Mouse (Mus musculus) cerebellum, adult 11 months (tissue): ENCODE measurements around the gene Hnf4a.
"Not testable (repeated sequence)": the region's sequence is repeated elsewhere in the genome, so short reads cannot be mapped to it uniquely, and the experiment has no call there.

Experiments
- DNase-seq: peaks from one replicate; pipeline ENCODE4 v3.0.0; 2022

Hnf4a gene

GRCm38 (mm10) chr2:163506300-163507004, at the start of gene Hnf4a:
Gene Hnf4a (plus strand): TSS chr2:163506808.
- DNase-seq, result no peak

GRCm38 (mm10) chr2:163458539-163459265, 47.9 kb upstream of the Hnf4a start:
- peak; percentile 50 for DNase-seq

DNA sequence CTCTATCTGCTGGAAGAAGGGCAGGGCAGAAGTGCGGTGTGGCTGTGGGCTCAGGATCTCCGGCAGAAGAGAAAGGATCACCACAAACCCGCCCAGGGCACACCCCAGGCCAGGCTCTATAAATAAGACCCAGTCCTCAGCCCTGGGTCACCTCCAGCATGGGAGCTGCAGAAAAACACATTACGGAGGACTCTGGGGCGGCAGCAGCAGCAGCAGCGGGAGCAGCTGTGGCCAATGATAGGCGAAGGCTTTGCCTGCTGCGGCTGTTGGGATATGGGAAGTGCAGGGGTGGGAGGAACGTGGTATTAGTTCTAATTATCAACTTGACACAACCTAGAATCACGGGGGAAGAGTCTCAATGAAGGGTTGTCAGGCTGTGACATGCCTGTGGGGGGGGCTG, 47.2 kb upstream of the Hnf4a start:
- peak; percentile 11 for DNase-seq

DNA sequence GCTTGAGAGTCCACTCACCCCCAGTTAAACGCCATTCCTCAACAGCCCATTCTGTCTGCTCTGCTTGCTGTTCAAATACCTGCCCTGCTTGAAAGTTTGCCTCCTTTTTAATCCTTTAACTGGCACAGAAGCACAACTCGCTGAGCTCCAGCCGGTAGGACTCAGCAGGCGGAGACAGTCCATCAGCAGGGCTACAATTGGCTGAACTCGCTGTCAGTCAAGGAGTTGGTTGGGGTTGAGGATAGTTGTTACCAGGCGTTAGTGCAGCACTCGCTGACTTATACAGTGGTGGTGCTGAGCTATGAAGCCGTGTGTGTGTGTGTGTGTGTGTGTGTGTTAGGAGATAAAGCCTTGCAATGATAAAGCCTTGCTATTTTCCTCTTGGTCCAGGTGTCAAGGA, 46.0 kb upstream of the Hnf4a start:
- no peak for DNase-seq

DNA sequence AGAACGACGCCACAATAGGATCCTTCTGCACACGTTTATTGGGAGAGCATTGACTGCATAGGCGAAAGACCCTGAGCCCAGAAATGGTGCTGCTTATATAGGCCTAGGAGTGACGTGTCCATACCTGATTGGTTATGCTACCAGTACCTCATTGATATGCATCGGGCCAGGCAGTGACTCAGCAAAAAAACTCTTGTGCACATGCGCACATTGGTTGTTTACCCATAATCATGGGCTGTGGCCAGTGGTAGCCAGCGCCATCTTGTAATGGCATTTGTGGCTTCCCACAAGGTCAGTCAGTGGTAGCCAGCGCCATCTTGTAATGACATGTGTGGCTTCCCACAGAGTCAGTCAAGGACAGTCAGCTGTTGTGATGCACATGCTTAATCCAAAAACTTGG, 45.3 kb upstream of the Hnf4a start:
- DNase-seq, result not testable (repeated sequence)

- no peak for DNase-seq
Measured at GRCm38 (mm10) chr2:163462386-163462785, 44.2 kb upstream of the Hnf4a start.

DNA sequence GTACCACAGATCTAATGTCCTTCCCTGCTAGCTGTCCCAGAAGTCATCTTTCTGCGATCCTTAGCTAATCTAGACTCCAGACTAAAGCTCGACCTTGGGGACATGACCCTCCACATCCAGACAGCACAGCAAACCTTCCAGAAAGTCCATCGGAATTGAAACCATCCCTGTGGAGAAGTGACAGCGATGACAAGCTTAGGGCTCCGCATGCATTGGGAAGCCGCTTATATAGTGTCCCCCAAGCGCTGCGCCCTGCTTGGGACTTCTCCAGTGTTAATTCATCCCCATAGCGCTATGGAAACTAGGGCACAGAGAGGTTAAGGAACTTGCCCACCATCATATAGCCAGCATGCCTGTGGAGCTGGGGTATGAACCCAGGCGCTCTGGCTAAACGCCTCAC, 43.8 kb upstream of the Hnf4a start:
- no peak for DNase-seq

DNA sequence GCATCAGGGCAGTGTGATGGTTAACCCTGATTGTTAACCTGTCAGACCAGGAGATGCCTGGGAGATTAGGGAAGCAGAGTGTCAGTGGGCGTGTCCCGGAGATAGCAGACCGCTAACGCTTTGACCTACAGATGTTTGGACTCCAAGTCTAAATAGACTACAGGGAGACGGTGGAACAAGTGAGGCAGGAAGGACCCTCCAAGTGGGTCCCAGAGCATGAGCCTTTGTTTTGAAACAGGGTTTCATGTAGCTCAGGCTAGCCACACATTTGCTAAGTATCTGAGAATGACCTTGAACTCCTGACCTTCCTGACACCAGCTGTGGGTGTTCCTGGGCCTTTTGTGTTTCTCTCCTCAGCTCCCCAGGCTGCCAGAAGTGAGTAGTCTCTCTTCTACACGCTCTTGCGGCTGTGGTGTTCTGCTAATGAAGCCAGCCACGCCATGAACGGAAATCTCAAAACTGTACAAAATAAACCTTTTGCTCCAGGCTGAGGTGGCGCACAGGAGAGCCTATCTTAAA, 43.3 kb upstream of the Hnf4a start:
- DNase-seq, result no peak

GRCm38 (mm10) chr2:163463998-163464397, 42.6 kb upstream of the Hnf4a start:
- DNase-seq, result no peak

DNA sequence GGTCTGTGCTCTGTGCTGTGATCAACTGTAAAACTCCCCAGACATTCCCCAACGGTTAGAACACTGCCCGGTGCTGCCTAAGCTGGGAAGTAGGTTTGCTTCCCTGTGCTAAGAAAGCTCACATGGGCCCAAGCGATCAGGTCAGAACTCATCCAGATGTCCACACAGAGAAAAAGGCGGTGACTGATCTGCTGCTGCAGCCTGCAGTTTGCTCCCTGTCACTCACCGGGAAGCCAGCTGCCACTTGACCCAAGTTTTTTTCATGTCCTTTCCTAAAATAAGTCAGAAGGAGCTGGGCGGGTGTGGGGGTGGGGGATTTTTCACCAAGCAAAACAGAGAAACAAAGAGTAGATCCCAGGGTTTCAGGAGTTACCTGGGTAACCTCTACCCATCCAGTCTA, 42.0 kb upstream of the Hnf4a start:
- DNase-seq, result no peak

- no peak for DNase-seq
Measured at GRCm38 (mm10) chr2:163466771-163467170, 39.8 kb upstream of the Hnf4a start.

DNA sequence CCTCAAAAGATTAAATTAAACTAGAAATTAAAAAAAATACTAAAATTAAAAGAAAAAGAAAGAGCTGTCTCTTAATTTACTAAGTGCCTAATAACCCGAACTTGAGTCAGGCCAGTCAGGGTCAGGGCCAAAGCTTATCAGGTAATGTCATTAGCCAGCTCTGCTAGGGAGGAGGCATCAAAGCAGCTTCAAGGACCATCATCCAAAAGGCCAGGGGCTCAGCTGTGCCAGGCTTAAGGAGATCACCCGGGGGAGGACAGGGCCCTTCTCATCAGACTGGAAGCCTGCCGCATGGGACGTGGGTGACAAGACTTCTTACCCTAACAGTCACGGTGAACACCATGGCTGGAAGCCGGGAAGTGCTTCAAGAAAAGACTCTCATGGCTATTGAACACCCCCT, 39.0 kb upstream of the Hnf4a start:
- DNase-seq, result no peak

DNA sequence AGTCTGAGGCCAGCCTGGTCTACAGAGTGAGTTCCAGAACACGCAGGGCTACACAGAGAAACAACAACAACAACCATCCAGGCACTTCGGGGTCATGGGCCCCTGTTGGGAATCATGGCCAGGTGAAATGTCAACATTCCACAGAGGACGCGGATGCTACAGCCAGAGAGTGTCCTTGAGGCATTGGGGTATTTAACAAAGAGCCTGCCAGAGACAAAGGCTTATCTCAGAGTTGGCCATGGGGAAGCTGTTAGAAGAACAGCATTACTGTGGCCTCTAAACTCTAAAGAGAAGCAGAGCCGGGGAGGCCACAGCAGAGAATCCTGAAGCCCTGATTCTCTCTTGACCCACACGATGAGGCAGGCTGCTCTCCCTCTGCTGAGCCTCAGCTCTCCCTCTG, 37.7 kb upstream of the Hnf4a start:
- no peak for DNase-seq

DNA sequence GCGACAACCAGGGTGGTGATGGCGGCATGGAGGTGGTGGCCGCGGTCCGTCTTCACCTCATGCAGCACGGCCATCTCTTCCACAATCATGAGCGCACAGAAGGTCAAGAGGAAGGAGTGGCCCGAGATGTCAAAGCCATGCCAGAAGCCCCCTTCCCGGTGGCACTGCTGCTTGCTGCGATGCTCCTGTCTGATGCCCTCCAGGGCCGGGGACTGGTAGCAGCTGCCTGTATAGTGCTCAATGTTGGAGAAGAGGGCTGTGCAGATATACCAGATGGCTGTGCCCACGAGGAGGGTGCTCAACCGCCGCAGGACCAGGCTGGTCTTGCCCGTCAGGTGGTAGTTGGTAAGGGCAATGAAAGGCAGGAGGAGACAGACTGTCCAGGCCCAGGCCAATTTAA, 36.9 kb upstream of the Hnf4a start:
- DNase-seq, result no peak

- no peak for DNase-seq
Measured at GRCm38 (mm10) chr2:163471136-163471535, 35.5 kb upstream of the Hnf4a start.

DNA sequence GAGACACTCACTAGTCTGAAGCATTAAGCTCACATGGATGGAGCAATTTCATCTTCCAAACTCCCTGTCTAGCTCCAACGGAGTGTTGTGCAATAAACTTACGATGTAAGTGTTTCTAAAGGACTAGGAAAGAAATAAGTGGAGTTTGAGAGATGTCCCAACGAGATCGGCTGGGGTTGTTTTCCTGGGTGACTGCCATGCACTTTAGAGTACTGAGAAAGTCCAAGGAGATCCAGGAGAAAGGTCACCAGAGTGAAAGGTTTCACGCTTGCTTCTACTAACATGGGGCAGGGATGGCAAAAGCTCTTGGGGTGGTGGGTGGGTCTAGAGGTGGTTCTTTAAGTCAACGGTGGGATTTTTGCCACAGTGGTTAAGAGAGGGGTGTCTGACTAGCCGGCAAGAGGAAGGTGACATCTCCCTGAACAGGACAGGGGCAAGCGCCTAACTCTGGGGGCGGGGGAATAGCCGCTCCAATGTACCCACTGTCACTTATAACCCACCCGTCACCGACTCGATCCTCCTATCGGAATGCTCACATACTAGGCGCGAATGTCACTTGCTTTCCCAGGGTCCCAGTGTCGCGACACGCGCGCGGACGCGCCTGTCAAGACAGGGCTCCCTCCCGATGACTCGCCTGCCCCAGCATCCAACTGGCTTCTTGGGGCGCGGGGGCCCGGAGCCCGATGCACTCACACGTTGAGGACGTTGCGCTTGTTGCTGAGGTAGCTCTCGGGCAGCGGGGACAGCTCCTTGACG, 34.7 kb upstream of the Hnf4a start:
- no peak for DNase-seq

DNA sequence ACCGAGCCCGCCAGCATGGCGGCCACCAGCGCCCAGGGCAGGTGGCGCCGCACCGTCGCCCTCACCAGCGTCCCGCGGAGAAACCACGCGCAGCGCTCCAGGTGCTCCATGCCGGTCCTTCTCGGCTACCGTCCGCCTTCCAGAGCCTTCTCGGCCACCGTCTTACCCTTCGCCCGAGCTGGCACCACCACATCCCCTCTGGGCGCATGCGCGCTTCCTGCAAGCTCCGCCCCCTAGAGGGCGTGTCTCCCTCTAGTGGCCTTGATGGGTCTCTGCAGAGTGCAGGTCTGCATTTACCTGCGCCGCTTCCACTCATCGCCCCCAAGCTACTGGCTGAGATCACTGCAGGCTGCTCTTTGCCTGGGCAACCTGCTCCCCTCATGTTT, 34.1 kb upstream of the Hnf4a start, which contains the start of gene Fitm2:
TSS of gene Fitm2 (minus strand) at position 164 of the 386 bp plus-strand sequence.
- DNase-seq, result peak; percentile 96

- no peak for DNase-seq
Measured at GRCm38 (mm10) chr2:163480191-163480825, 26.3 kb upstream of the Hnf4a start.

DNA sequence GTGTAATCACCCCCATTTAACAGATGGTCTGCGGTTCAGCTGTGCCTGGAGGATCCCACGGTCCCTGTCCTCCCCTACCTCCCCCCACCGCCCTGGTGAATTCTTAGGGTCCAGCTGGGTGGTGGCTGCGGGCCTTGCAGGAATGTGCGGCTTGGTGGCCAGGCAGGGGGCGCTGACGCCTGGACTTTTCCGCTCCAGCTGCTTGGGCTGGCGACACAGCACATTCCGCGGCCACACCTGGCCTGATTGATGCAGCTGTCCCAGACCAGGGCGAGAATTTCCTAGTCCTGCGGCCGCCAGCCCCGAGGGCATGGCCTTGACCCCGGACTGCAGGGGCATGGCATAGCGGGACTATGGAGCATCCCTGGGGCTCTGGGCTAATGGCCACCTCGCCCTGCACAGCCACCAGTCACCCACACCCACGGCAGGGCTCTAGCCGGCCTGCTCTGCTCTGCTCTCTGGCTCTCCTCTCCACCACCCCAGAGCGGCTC, 25.0 kb upstream of the Hnf4a start:
- DNase-seq, result no peak

DNA sequence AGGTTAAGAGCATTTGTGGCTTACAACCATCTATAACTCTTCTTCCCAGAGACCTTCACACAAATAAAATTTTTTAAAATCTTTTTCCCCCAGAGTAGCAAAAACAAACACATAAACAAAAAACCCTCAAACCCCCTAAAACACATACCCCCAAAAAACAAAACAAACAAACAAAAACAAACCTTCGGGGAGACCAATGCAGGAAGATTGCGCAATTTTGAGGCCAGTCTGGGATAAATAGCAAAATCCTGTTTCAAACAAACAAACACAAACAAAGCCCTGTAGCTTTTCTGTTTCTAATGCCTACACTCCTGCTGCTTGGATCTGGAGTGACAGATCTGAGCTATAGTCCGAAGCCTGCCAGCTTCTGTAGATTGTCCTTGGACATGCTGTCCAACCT, 19.2 kb upstream of the Hnf4a start:
- no peak for DNase-seq

- DNase-seq, result no peak
Measured at GRCm38 (mm10) chr2:163489725-163490291, 16.8 kb upstream of the Hnf4a start.

DNA sequence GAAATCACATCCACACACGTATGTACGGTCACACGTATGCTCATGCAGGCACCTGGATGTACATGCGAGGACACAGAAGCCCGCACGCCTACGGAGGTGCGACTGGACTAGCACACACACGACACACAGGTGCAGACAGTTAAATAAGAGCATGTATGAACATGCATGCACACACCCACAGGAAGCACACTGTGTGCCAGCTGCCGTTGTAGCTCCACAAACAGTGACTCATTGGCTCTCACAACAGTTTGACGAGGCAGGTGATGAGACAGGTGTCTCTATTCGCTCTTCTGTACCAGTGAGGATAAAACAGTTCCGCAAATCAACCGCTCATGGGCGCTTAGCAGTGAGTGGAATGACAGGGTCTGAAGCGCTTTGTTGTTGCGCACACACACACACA, 16.0 kb upstream of the Hnf4a start:
- DNase-seq, result no peak

DNA sequence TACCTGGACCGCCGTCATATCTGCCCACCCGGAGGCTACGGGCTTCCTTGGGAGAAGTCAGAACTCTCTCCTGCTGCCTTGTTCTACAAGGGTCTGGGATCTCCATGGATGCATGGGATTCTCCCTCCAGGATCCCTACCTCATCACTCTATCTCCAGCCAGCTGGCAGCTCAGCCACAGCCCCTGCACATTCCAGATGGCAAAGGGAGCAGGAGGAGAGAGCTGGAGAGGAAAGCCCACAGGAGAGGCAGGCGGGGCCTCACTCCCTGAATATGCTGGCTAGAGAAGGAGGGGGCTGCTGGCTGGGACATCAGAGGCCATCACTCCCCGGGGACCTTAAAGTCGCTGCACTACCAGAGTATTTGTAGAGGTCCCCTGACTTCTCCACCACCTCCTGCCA, 15.3 kb upstream of the Hnf4a start:
- DNase-seq, result no peak
